Mouse (Mus musculus) hindbrain, embryonic 12.5 days (tissue): ENCODE measurements around the gene Sart3. TPM values are rescaled to one million over a fixed set of nuclear protein-coding genes. Genes with fewer than 3 reads are reported as not detected.

ENCODE experiments used
- ATAC-seq: fragments of 200-750 bp; cut with Nextera tagmentation; 2 replicates; pipeline ENCODE4 v1.8.0; 2017; ENCODE audit warnings: moderate TSS enrichment; ENCODE audit not compliant: low FRiP score
- H3K27ac ChIP-seq: fragments of 300-500 bp; sonication (generic); 2 replicates; pipeline ENCODE4 v1.5.1; 2016; ENCODE audit warnings: mild to moderate bottlenecking
- H3K27me3 ChIP-seq: fragments of 300-500 bp; sonication (generic); 2 replicates; pipeline ENCODE4 v1.6.1; 2016; ENCODE audit warnings: mild to moderate bottlenecking
- H3K36me3 ChIP-seq: fragments of 300-500 bp; sonication (generic); 2 replicates; pipeline ENCODE4 v1.6.1; 2016; ENCODE audit warnings: mild to moderate bottlenecking
- H3K4me1 ChIP-seq: fragments of 300-500 bp; sonication (generic); 2 replicates; pipeline ENCODE4 v1.6.1; 2016
- H3K4me2 ChIP-seq: fragments of 300-500 bp; sonication (generic); replicated peaks from 2 replicates; pipeline ENCODE4 v1.6.1; 2016; ENCODE audit warnings: mild to moderate bottlenecking
- H3K4me3 ChIP-seq: fragments of 300-500 bp; sonication (generic); 2 replicates; pipeline ENCODE4 v1.5.1; 2016; ENCODE audit warnings: mild to moderate bottlenecking
- H3K9ac ChIP-seq: fragments of 300-500 bp; sonication (generic); 2 replicates; pipeline ENCODE4 v1.6.1; 2016; ENCODE audit warnings: mild to moderate bottlenecking, moderate library complexity
- H3K9me3 ChIP-seq: fragments of 300-500 bp; sonication (generic); replicated peaks from 2 replicates; pipeline ENCODE4 v1.6.1; 2016; ENCODE audit warnings: mild to moderate bottlenecking
- WGBS: fragments of 180-500 bp; shearing (Covaris S2); methylation state at CpG from one replicate; pipeline ENCODE4 v1.1.7; 2016; 5-methylcytosine and 5-hydroxymethylcytosine counted together
- polyA plus RNA-seq: library from polyadenylated mRNA; unstranded; fragments of >200 nt; fragmentation: Nextera tagmentation; extraction: Ambion mirVana; gene quantifications from 2 replicates; pipeline ENCODE4 v1.2.1, GENCODE M21; 2016

The Sart3 gene
- polyA plus RNA-seq, 1 experiment from 2014 or later: 80.6 TPM

DNA sequence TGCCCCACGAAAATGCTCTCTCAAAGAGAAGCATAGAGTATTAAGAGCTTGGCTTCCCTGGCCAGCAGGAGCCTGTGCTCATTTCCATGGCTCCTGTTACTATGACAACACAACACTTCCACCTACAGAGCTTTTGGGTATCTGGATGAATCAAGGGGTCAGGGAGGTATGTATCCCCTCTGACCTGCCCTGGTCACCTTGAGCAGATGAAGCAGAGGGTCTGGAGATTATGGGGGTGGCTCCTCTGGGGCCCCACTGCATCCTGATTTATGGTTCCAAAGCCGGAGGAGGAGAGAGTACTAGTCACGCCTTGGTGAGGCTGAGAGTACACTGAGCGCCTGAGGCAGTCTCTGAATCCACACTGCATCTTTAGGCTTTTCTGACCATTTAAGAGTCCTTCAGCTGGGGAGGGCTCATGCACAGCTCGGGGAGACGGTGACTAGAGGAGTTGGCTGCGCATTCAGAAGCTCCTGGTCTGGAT lies 41.6 kb downstream of the Sart3 start:
- Histone ChIP-seq H3K4me2 (no peak overlapping the region), H3K9me3 (no peaks in the 10 kb centered on the region), H3K9ac (no peak overlapping the region), H3K4me3 (no peak overlapping the region), H3K36me3 (no peaks in the 10 kb centered on the region), H3K4me1 (peaks cover 8% of the 10 kb centered on the region; the same call in 1 of the 2 replicates), H3K27ac (no peak overlapping the region), H3K27me3 (no peaks in the 10 kb centered on the region)
- 63% methylated on average over 7 of the region's 7 CpGs for WGBS
- no peak for ATAC-seq

DNA sequence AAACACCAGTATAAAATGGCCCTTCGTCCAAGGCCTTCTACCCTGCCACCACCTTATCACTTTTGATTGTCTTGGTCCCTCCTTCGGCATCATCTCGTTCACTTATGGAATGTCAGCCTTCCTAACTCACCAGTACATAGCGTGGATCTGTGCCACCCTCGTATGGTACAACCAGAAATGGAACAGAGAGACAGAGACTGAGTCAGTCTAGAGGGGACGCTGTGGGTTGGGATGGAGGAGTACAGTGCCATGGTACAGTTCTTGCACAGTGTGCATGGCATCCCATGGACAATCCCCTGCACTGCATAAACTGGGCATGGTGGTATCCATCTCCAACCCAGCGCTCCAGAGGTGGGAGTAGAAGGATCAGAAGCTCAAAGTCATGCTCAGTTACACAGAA lies 43.6 kb downstream of the Sart3 start:
- Histone ChIP-seq H3K4me3 (no peak overlapping the region), H3K9me3 (no peaks in the 10 kb centered on the region), H3K27ac (no peak overlapping the region), H3K9ac (no peak overlapping the region), H3K27me3 (no peaks in the 10 kb centered on the region), H3K36me3 (no peaks in the 10 kb centered on the region), H3K4me1 (peaks cover 5% of the 10 kb centered on the region), H3K4me2 (no peak overlapping the region)
- WGBS: 86% methylated on average over 7 of the region's 7 CpGs
- ATAC-seq: no peak

DNA sequence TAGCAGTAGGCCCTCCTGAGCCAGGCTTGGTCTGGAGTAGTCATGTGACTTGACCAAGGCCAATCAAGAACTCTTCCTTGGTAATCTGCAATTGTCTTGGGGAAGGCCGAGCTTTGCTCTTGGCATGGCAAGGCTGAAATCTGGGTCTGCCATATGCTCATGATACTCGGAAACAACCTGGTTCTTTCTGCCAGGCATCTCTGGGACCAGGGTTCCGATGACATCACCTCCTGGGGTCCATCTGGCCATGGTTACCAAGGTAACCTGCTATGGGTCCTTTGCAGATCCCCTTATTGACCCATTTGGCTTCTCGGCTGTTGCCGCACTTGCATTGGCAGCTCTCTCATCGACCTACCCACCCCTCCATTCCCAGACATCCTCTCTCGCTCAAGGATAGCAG lies 44.3 kb downstream of the Sart3 start:
- H3K27me3 ChIP-seq: no peaks in the 10 kb centered on the region
- no peak for ATAC-seq

DNA sequence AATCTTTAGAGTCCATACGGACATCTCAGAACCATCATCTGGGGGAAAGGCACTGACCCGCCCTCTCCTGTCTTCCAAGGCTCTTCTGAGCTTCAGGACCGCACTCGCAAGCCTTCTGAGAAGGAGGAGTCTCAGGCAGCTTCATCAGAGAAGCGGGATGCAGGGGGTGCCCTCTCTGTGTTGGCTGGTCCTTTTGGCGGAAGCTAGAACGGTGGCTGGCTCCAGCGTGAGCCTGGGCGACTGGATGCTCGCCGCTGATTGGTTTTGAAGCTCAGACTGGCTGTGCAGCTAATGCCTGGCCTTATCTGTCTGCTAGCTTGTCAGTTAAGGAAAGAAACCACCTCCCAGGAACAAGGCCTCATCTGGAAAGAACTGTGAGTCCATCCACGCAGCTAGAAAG lies 45.1 kb downstream of the Sart3 start:
- Histone ChIP-seq H3K4me3 (no peak overlapping the region), H3K27me3 (no peaks in the 10 kb centered on the region), H3K4me2 (no peak overlapping the region), H3K4me1 (peaks cover 5% of the 10 kb centered on the region), H3K36me3 (no peaks in the 10 kb centered on the region), H3K9me3 (no peaks in the 10 kb centered on the region), H3K27ac (no peak overlapping the region), H3K9ac (no peak overlapping the region)
- WGBS: 73% methylated on average over 12 of the region's 12 CpGs
- ATAC-seq: no peak

More for the DNA sequence above, 44.3 kb downstream of the Sart3 start:
- Histone ChIP-seq H3K27ac (no peak overlapping the region), H3K4me1 (peaks cover 5% of the 10 kb centered on the region), H3K36me3 (no peaks in the 10 kb centered on the region), H3K4me3 (no peak overlapping the region), H3K4me2 (no peak overlapping the region), H3K9me3 (no peaks in the 10 kb centered on the region), H3K9ac (no peak overlapping the region)
- WGBS: 74% methylated on average over 7 of the region's 7 CpGs

DNA sequence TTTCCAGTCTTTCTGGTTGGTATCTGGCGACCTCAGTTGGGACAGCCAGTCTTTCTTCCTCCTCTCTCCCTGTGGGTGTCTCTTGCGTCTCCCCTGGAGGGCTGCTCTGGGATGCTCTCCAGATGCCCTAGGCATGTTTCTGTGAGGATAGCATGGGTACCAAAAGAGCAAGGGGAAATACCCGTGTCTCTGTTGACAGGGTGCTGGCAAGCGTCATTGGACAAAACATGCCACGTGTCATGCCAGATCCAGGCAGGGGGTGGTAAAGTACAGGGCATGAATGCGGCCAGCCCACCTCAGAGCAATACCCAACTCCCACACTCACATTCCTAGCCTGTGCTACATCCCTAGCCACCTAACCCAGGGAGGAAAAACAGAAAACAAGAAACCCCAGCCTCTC lies 45.7 kb downstream of the Sart3 start:
- Histone ChIP-seq H3K36me3 (no peaks in the 10 kb centered on the region), H3K27me3 (no peaks in the 10 kb centered on the region), H3K4me3 (no peak overlapping the region), H3K9me3 (no peaks in the 10 kb centered on the region), H3K27ac (no peak overlapping the region), H3K4me2 (no peak overlapping the region), H3K9ac (no peak overlapping the region), H3K4me1 (peaks cover 5% of the 10 kb centered on the region)
- ATAC-seq: no peak
- WGBS: 78% methylated on average over 6 of the region's 6 CpGs

DNA sequence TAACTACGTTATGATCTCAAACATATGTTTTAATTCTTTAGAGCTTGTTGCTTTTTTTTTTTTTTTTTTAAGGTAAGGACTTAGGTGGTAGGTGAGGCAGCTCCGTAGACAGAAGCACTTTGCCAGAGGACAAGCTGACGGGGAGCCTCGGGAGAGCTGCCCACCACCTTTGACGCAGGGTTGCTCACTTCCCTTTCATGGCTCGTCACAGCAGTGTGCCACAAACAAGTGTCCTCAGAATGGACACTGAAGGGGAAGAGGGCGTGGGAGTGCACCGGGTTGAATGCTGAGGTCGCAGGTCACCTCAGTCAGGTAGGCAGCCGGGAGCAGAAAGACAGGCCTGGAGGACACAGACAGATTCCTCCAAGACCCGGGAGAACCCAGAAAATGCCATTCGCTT lies 46.9 kb downstream of the Sart3 start:
- Histone ChIP-seq H3K9ac (no peak overlapping the region), H3K27me3 (no peaks in the 10 kb centered on the region), H3K27ac (no peak overlapping the region), H3K4me1 (peaks cover under 1% of the 10 kb centered on the region; the same call in 1 of the 2 replicates), H3K4me3 (no peak overlapping the region), H3K4me2 (no peak overlapping the region), H3K9me3 (no peaks in the 10 kb centered on the region), H3K36me3 (no peaks in the 10 kb centered on the region)
- ATAC-seq: no peak
- 52% methylated on average over 12 of the region's 12 CpGs for WGBS

DNA sequence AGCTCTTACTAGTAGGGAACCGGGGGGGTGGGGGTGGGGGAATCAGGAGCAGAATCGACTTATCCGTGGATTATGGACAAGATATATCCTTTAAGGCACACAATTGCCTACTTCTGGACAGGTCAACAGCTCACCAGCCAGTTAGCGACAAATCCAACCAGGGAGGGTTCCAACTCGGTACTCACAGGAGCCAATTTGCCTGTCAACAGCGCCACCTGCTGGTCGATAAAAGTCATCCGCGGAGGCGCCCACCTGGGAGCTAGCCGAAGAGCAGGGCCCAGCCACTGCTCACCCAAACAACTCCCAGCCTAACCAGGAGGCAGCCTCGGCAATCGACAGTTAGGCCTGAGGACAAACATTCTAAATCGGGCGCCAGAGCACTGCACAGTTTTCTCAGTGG lies 47.9 kb downstream of the Sart3 start, which contains the start of gene 1700069L16Rik:
Gene 1700069L16Rik (minus strand): TSS at position 327 of the 400 bp plus-strand sequence.
- no peak within 1 kb of the TSS for H3K9ac ChIP-seq
- WGBS: 4% methylated on average over 15 of the region's 15 CpGs
- H3K4me1 ChIP-seq: peaks cover 3% of the 10 kb centered on the region; the same call in 1 of the 2 replicates
- no peaks in the 10 kb centered on the region for H3K9me3 ChIP-seq
- no peak within 1 kb of the TSS for H3K4me3 ChIP-seq
- H3K36me3 ChIP-seq: no peaks in the 10 kb centered on the region
- no peak within 1 kb of the TSS for H3K27ac ChIP-seq
- no peaks in the 10 kb centered on the region for H3K27me3 ChIP-seq
- no peak within 1 kb of the TSS for H3K4me2 ChIP-seq
- ATAC-seq: peak; percentile 69

DNA sequence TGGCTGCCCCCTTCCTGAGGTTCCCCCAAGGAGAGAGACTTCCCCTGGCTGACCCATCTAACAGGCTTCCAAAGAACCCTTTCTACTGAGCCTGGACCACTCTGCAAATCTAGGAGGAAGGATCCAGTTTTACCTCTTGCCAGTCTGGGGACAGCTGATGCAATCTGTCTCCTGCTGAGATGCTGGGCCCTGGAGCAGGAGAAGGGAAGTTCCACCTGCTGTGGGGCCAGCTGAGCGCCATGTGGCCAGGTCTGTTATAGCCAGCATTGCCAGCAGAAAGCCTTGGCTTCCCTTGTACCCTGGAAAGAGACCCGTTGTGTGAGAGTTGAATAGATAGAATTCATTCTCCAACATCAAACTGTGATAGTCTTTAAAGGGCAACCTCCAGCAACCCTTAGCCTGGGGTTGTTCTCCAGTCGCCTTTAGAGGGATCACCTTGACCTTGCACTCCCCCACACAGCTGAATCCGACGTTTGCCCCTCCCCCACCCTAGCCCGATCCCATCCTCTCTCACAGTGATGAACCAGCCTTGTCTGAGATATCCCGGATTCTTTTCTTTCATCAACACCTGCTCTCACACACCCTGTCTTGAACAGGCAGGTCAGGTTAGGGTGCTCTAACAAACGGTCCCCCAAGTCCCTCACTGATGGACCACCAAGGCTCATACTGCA lies 48.6 kb downstream of the Sart3 start:
- H3K36me3 ChIP-seq: no peaks in the 10 kb centered on the region
- 0 out of 2 replicates have a peak, but pooled peaks have one; percentile 2 for ATAC-seq
- H3K4me1 ChIP-seq: peaks cover 9% of the 10 kb centered on the region
- no peak overlapping the region for H3K9ac ChIP-seq
- H3K9me3 ChIP-seq: no peaks in the 10 kb centered on the region
- no peak overlapping the region for H3K27ac ChIP-seq
- no peak overlapping the region for H3K4me2 ChIP-seq
- no peaks in the 10 kb centered on the region for H3K27me3 ChIP-seq
- 31% methylated on average over 8 of the region's 8 CpGs for WGBS
- H3K4me3 ChIP-seq: no peak overlapping the region

DNA sequence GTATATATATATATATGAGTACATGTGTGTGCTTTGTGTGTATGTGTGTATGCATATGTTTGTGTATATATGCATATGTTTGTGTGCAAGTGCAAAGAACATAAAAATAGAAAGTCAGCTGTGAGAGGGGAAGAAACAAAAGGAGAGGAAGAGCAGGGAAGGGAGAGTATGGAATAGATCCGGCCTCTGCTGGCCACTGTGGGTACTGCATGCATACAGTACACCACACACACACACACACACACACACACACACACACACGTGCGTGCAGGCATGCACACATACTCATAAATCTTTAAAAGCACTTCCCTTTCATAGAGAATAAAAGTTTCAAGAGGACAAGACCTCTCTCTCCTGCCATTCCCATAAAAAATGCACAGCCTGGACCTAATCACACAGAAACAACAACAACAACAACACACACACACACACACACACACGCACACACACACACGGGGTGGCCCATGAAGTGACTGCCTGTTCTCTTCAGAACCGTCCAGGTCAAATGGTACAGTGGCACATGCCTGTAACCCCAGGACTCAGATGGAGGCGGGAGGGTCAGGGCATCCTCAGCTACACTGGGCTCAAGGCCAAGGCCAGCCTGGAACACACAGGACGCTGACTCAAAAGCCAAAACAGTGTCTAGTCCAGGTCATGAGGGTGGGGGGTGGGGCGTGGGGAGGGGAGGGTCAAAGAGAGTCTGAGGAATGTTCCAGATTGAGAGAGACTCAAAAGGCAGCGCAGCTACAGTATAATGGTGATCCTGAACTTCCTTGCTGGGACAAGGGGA lies 49.9 kb downstream of the Sart3 start:
- H3K36me3 ChIP-seq: no peaks in the 10 kb centered on the region
- no peaks in the 10 kb centered on the region for H3K9me3 ChIP-seq
- no peak for ATAC-seq
- H3K4me2 ChIP-seq: no peak overlapping the region
- WGBS: 85% methylated on average over 10 of the region's 10 CpGs
- H3K4me1 ChIP-seq: peaks cover 9% of the 10 kb centered on the region
- no peak overlapping the region for H3K4me3 ChIP-seq
- no peak overlapping the region for H3K9ac ChIP-seq
- H3K27ac ChIP-seq: no peak overlapping the region
- 0 out of 2 replicates have a peak, but pooled peaks cover 2% of the 10 kb centered on the region for H3K27me3 ChIP-seq

DNA sequence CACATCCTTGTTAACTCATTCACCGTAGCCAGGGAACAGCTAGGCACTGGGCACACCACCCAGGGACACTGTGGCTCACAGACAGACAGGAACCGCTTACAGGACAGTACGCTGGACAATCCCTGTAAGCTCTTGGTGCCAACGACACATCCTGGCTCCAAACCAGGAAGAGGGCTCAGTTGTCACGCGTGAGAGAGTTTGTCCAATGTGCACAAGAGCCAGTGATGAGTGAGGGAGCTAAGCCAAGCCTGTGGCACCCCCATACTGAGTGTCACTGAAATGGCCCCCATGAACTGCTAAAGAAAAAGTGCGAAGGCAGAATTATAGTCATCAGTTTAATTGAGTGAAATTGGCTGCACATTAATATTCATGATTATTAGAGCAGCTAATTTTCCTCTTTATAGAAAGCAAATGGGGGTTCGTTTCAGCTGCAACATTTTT lies 53.1 kb downstream of the Sart3 start:
- no peak overlapping the region for H3K9ac ChIP-seq
- no peaks in the 10 kb centered on the region for H3K36me3 ChIP-seq
- H3K4me1 ChIP-seq: peaks cover 27% of the 10 kb centered on the region
- no peak overlapping the region for H3K4me3 ChIP-seq
- ATAC-seq: no peak
- whole genome bisulfite sequencing: 79% methylated on average over 8 of the region's 8 CpGs
- no peaks in the 10 kb centered on the region for H3K9me3 ChIP-seq
- 0 out of 2 replicates have a peak overlapping the region, but pooled peaks have one; percentile 35 for H3K27ac ChIP-seq
- 0 out of 2 replicates have a peak, but pooled peaks cover 2% of the 10 kb centered on the region for H3K27me3 ChIP-seq
- H3K4me2 ChIP-seq: no peak overlapping the region

DNA sequence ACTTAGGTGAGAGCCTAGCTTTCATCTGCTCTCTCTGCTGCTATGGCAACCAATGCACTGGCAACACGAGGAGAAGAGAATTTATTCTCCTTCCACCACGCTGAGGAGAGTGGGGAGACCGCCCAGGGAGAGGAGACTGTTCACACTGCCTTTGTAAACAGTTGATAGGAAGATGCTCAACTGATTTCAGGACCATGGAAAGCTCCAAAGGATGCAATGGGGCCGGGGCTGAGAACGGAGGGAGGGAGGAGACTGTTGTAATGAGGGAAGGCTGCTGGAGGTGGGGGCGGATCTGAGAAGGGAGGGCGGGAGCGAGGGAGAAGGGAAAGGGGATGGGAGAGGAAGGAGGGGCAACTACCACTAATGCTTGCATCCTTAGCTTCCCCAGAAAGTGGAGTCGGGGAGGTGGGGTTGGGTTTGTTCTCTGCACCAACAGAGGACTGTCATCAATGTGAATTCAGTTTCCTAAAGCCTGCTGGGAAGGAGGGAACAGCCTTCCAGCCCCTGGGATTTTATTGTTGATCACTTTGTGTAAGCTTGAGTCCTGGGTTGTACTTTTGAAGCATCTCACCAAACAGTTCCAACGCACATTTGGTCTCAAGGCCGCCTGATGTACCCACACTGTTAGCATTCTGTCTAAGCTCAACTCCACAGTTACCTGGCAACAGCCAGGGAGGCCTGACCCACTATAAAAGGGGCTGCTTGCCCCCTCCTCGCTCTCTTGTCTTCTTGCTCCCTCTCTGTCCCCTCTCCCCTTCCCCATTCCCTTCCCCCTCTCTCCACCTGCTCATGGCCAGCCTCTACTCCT lies 55.5 kb downstream of the Sart3 start:
- Histone ChIP-seq H3K4me2 (peak overlapping the region; percentile 20), H3K9ac (no peak overlapping the region)

DNA sequence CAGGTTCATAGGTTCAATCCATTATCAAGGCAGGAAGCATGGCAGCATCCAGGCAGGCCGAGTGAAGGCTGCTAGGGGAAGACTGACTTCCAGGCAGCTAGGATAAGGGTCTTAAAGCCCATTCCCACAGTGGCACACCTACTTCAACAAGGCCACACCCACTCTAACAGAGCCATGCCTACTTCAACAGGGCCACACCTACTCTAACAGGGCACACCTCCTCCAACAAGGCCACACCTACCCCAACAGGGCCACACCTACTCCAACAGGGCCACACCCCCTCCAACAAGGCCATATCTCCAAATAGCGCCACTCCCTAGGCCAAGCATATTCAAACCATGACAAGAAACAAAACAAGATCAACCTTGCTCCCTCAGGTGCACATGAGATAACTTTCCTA lies 59.4 kb downstream of the Sart3 start:
- Histone ChIP-seq H3K27ac (no peak overlapping the region), H3K4me1 (peaks cover 19% of the 10 kb centered on the region), H3K9ac (no peak overlapping the region), H3K4me2 (no peak overlapping the region), H3K9me3 (no peaks in the 10 kb centered on the region), H3K4me3 (no peak overlapping the region), H3K27me3 (0 out of 2 replicates have a peak, but pooled peaks cover 3% of the 10 kb centered on the region), H3K36me3 (no peaks in the 10 kb centered on the region)
- WGBS: 85% methylated on average over 2 of the region's 2 CpGs
- ATAC-seq: no peak

More for the DNA sequence above, 55.5 kb downstream of the Sart3 start:
- Histone ChIP-seq H3K36me3 (no peaks in the 10 kb centered on the region), H3K4me3 (no peak overlapping the region), H3K4me1 (peaks cover 27% of the 10 kb centered on the region), H3K27me3 (0 out of 2 replicates have a peak, but pooled peaks cover 2% of the 10 kb centered on the region), H3K9me3 (no peaks in the 10 kb centered on the region), H3K27ac (peak overlapping the region; percentile 66)
- ATAC-seq: peak; percentile 78
- 3% methylated on average over 12 of the region's 12 CpGs for WGBS
